Mouse (Mus musculus) adipocyte (in vitro differentiated cells): ENCODE results near the gene Pcbd2.

Source experiments
- DNase-seq: peaks from one replicate; pipeline ENCODE4 v3.0.0-alpha.2; 2016; ENCODE audit warnings: low spot score

Pcbd2 gene

GRCm38 (mm10) chr13:55826008-55826671 lies 99.0 kb downstream of the Pcbd2 start:
- no peak for DNase-seq
